Mouse (Mus musculus): Measurements from ENCODE around the gene Ubtd2.

Ubtd2 gene

GRCm38 (mm10) chr11:32516916-32517712 is 61.9 kb downstream of the Ubtd2 start:
- ATAC-seq (ENCODE audit: insufficient number of reproducible peaks, low FRiP score, low TSS enrichment): peak; percentile 97

DNA sequence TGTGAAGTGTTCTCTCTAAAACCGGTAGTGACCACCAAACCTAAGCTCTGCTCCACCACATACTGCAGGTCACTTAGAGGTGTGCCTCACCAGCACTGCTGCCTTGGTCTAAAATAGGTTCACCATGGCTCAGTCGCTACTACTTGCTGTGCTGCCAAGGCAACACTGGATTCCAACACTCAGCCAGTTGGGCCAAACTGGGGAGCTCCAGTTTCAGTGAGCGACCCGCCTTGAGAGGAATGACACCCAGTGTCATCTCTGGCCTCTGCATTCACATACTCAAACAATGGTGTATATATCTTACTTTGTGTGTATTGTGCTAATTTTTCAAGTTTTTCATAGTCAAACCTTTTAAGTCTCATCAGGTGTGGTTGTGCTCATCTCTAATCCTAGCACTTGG is 63.6 kb downstream of the Ubtd2 start:
- no peak for ATAC-seq (ENCODE audit: insufficient number of reproducible peaks, low FRiP score, low TSS enrichment)

GRCm38 (mm10) chr11:32519354-32519753 is 64.2 kb downstream of the Ubtd2 start:
- no peak for ATAC-seq (ENCODE audit: insufficient number of reproducible peaks, low FRiP score, low TSS enrichment)

DNA sequence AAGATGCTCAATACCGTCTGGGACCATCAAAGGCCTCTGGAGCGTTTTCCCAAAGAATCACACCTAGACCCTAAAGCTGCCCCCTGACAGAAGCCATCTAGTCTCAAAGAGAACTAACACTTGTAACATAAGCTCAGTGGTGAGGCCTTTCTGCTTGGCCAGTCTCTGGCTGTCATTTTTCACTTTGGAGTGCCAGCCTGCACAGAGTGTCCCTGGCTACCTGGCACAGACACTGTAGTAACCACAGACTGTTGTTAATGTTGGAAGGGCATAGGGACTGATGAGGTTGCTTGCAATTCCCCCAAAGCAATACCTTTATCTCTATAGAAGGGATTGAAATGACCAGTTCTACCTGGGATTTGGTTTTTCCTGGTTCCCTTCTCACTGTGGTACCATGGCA is 66.1 kb downstream of the Ubtd2 start:
- ATAC-seq (ENCODE audit: insufficient number of reproducible peaks, low FRiP score, low TSS enrichment): no peak

DNA sequence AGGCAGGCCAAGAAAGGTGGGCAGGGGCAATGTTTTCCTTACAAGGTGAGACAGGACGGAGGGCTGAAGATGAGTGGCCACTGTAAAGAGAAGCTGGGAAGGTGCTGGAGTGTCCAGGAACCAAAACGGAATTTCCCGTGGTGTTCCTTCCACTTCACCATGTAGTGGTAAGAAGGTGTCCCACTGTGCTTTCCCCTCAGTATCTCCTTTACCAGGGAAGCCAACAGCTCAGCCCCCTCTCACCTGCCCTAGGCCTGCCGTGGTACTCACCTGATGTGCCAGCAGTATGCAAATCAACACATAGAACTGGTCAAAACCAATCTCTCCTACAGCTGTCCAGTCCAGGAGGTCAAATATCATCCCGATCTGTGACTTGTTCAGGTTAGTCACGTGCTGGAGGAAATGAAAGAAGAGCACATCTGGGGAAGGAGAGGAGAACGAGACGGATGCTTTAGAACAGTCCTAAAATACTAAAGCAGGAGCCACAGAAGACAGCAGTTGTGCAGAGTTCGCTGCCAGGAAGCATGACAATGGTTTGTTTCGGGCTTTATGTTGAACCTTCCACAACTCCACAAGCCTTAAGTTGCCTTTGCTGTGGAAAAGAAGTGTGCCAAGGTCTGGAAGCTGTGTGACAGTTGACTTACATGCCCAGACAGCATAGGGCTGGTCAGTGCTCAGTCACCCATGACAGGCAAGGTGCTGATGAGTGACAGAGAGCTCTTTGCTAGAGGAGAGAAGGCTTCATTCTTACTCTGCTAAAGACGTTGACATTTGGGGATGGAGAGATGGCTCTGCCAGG is 69.2 kb downstream of the Ubtd2 start:
- no peak for ATAC-seq (ENCODE audit: insufficient number of reproducible peaks, low FRiP score, low TSS enrichment)

DNA sequence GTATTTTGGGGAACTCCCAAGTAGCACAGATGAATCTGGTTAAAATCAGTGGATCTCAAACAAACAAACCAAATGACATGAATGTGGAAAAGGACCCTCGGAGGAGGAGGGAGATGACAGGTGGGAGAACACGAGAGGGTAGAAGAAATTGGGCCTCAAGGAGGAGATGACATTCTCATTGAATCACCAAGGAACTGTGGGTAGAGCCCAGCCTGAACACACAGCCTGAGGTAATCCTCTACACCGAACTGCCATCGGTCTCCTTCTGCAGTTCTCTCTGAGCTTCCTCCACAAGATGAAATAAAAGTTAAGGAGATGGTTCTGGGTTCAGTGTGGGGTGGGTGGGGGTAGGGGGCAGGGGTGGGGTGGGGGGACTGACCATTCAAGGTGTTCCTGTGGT is 71.8 kb downstream of the Ubtd2 start:
- no peak for ATAC-seq (ENCODE audit: insufficient number of reproducible peaks, low FRiP score, low TSS enrichment)

- no peak for ATAC-seq (ENCODE audit: insufficient number of reproducible peaks, low FRiP score, low TSS enrichment)
These were observed 75.0 kb downstream of the Ubtd2 start for GRCm38 (mm10) chr11:32530151-32530550.

- ATAC-seq (ENCODE audit: insufficient number of reproducible peaks, low FRiP score, low TSS enrichment): no peak
These were observed 76.9 kb downstream of the Ubtd2 start, which contains the start of gene Efcab9 for GRCm38 (mm10) chr11:32531871-32532764. Efcab9 (minus strand) TSS chr11:32532081.

- ATAC-seq (ENCODE audit: insufficient number of reproducible peaks, low FRiP score, low TSS enrichment): peak; percentile 86
These were observed 77.8 kb downstream of the Ubtd2 start, which contains the start of gene Stk10 for GRCm38 (mm10) chr11:32532765-32533481. Stk10 (plus strand) TSS chr11:32533305.

DNA sequence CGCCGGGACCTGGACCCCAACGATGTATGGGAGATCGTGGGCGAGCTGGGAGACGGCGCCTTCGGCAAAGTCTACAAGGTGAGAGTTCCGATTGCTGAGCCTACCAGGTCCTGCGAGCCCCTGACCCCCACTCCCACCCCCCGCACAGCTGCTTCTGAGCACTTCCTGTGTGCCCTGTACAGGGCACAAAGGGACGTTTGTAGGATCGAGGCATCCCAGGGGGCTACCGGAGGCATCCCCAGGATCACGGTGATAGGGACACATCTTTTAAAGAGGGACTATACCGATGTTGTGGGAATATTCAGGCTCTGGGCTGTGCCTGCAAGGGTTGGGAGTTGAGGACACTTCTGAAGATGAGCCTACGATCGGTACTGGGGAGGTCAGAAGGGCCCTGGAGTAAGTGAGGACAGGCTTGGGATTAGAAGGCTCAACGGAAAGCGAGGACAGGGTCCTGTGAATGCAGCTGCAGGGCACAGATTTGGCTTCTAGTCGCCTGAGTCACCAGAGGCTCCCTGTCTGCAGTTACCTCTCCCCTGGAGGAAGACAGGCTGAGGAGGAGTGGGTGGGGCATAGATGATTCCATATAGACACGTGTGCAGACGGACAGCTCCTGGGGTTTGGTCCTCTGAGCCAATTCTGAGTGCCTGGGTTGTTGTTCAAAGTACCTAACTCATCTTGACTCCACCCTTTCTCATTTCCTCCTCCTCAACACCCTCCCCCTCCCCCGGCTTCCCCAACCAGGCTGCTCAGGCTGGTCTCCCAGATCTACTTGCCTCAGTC is 78.5 kb downstream of the Ubtd2 start:
- peak; percentile 24; the same call in 1 of the 2 replicates for ATAC-seq (ENCODE audit: insufficient number of reproducible peaks, low FRiP score, low TSS enrichment)

DNA sequence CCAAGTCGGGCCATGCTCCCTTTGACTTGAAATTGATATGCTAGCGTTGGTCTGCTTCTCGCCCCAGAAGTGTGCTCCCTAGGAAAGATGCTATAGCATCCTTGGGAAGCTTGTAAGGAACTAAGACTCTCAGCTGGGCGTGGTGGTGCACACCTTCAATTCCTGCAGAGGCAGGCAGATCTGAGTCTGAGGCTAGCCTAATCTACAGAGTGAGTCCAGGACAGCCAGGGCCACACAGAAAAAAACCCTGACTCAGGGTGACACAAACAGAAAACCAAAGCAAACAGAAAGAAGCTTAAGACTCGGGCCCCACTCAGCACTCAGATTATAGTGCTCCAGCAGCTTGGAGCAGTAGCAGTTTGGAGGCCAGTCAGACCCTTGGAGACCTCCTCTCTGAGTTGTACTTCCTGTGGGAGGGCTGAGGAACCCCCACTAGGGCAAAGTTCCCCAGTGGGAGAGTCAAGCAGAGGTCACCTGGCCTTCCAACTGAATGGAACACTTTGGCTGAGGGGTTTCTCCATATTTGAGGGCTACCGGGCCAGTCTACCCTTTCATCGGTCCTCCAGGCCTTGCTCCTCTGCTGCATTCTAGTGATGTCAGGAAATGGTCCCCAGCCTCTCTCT is 79.4 kb downstream of the Ubtd2 start:
- ATAC-seq (ENCODE audit: insufficient number of reproducible peaks, low FRiP score, low TSS enrichment): no peak

GRCm38 (mm10) chr11:32535646-32536045 is 80.5 kb downstream of the Ubtd2 start:
- ATAC-seq (ENCODE audit: insufficient number of reproducible peaks, low FRiP score, low TSS enrichment): no peak

DNA sequence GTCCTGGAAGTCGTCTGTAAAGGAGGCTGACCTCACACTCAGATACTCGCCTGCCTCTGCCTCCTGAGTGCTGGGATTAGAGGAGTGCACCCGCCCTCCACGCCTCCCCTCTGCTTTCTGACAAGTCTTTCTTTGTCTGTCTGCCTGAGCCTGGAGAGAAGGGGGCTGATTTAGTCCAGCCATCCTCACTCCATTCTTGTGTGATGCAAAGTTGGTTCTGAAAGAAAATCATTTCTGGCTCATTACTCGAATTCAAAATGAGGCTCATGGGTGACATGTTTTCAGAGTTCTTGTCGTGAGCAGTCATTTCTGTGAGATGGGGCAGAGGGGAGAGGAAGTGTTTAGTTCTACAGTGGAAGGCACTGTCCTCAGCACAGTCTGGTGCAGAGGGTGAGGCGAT is 81.8 kb downstream of the Ubtd2 start:
- ATAC-seq (ENCODE audit: insufficient number of reproducible peaks, low FRiP score, low TSS enrichment): no peak

- no peak for ATAC-seq (ENCODE audit: insufficient number of reproducible peaks, low FRiP score, low TSS enrichment)
These were observed 83.3 kb downstream of the Ubtd2 start for GRCm38 (mm10) chr11:32538435-32538834.

DNA sequence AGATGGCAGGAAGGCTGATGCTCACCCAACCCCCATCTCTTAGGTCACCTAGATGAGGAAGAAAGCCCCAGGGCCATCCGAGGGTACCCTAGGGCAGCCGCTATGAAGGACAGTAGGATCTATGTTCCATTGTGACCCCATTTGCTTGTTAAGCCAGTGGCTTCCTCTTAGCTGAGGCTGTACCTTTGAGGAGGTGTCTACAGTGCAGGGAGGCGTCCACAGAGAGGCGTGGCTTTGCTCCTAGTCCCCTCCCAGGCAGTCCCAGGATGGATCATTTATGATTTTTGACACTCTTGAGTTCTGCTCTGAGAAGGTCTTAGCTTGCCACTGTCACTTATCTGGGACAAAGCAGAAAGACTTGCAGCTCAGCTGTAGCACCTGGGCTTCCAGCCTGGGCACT is 83.7 kb downstream of the Ubtd2 start:
- no peak for ATAC-seq (ENCODE audit: insufficient number of reproducible peaks, low FRiP score, low TSS enrichment)

DNA sequence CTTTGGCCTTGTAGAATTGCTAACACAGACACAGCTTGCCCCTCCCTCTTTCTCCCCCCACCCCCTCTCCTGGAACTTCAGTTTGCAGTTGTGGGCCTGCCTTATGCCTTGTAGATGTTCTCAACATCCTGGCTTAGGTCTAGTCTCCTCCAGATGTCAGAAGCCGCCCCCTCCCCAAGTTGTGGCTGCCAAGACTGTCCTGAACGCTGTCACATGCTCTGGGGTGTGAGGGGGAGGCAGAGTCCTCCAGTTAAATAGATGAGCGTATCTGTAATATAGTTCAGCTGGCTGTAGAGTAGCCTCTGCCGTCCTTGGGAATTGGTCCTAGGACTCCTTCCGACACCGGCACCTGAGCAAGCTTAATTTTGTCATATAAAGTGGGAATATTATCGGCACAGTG is 84.5 kb downstream of the Ubtd2 start:
- ATAC-seq (ENCODE audit: insufficient number of reproducible peaks, low FRiP score, low TSS enrichment): no peak

GRCm38 (mm10) chr11:32540463-32540862 is 85.3 kb downstream of the Ubtd2 start:
- no peak for ATAC-seq (ENCODE audit: insufficient number of reproducible peaks, low FRiP score, low TSS enrichment)

DNA sequence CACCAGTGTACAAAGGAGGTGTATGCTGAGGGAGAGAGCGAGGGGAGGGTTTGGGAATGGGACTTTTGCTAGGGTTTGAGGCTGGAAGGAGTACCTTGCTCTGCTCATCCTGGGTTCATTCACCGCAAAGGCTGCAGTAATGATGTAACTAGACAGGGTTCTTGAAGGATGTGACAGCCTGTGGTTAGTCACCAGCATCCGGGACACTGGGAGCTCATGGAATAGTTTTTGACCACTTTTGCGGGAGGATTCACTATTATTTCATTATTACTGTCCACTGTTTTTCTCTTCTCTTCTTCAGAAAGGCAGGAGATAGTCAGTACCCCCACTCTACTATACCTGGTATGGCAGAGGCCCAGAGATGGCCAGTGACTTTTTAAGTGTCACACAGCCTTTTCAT is 87.0 kb downstream of the Ubtd2 start:
- ATAC-seq (ENCODE audit: insufficient number of reproducible peaks, low FRiP score, low TSS enrichment): no peak
